Mouse (Mus musculus) limb, embryonic 14.5 days (tissue): ENCODE results near the gene Slc47a2. TPM values are rescaled to one million over a fixed set of nuclear protein-coding genes. Genes with fewer than 3 reads are reported as not detected.
A peak's percentile ranks its signal among the peaks of the same experiment; 100 is the strongest.

Experiments used
- ATAC-seq: fragments of 200-750 bp; cut with Nextera tagmentation; 2 replicates; pipeline ENCODE4 v1.8.0; 2017; ENCODE audit warnings: low read depth, moderate number of reproducible peaks, moderate TSS enrichment; ENCODE audit not compliant: low FRiP score
- DNase-seq: peaks from one replicate; pipeline ENCODE4 v3.0.0-alpha.2; 2015; ENCODE audit warnings: low spot score
- H3K27ac ChIP-seq: fragments of 300-500 bp; sonication (generic); replicated peaks from 2 replicates; pipeline ENCODE4 v1.5.1; 2014; ENCODE audit warnings: low read depth, mild to moderate bottlenecking, low read length, moderate library complexity, mixed read lengths
- H3K27me3 ChIP-seq: fragments of 300-500 bp; sonication (generic); 2 replicates; pipeline ENCODE4 v1.6.1; 2014; ENCODE audit warnings: low read length, mixed read lengths; ENCODE audit not compliant: control insufficient read depth, insufficient read depth
- H3K36me3 ChIP-seq: fragments of 300-500 bp; sonication (generic); 2 replicates; pipeline ENCODE4 v1.6.1; 2014; ENCODE audit warnings: mild to moderate bottlenecking, low read length, moderate library complexity, mixed read lengths; ENCODE audit not compliant: control insufficient read depth, insufficient read depth
- H3K4me1 ChIP-seq: fragments of 300-500 bp; sonication (generic); 2 replicates; pipeline ENCODE4 v1.6.1; 2014; ENCODE audit warnings: antibody characterized with exemption, low read length, mixed read lengths; ENCODE audit not compliant: control insufficient read depth, insufficient read depth
- H3K4me2 ChIP-seq: fragments of 300-500 bp; sonication (generic); replicated peaks from 2 replicates; pipeline ENCODE4 v1.6.1; 2014; ENCODE audit warnings: low read depth, mild to moderate bottlenecking, low read length, moderate library complexity; ENCODE audit not compliant: severe bottlenecking
- H3K4me3 ChIP-seq: fragments of 300-500 bp; sonication (generic); replicated peaks from 2 replicates; pipeline ENCODE4 v1.5.1; 2014; ENCODE audit warnings: low read length
- H3K9ac ChIP-seq: fragments of 300-500 bp; sonication (generic); 2 replicates; pipeline ENCODE4 v1.6.1; 2014; ENCODE audit warnings: mild to moderate bottlenecking, low read depth, low read length, moderate library complexity; ENCODE audit not compliant: severe bottlenecking
- H3K9me3 ChIP-seq: fragments of 300-500 bp; sonication (generic); 2 replicates; pipeline ENCODE4 v1.6.1; 2016; ENCODE audit warnings: low read length; ENCODE audit not compliant: control insufficient read depth
- POLR2A ChIP-seq: fragments of 200-500 bp; IDR thresholded peaks from 2 replicates; pipeline ENCODE4 v1.8.0; 2012; ENCODE audit warnings: inconsistent platforms, mild to moderate bottlenecking, moderate library complexity, borderline replicate concordance; ENCODE audit not compliant: insufficient read depth, insufficient read length; ENCODE audit errors: extremely low read depth
- WGBS: fragments of 180-500 bp; shearing (Covaris S2); extraction: QIAGEN DNeasy Blood & Tissue Kit; methylation state at CpG from one replicate; pipeline ENCODE4 v1.1.7; 2014; 5-methylcytosine and 5-hydroxymethylcytosine counted together
- polyA plus RNA-seq, 2 experiments: library from polyadenylated mRNA; depleted of rRNA in 1 of 2; stranded (reverse) in 1 of 2; unstranded in 1 of 2; fragments of >200 nt; fragmentation: Nextera tagmentation in 1 of 2; extraction: Ambion mirVana in 1 of 2; gene quantifications; 2 replicates each; pipeline versions ENCODE4 v1.2.1 to v1.2.3; 2012 to 2014

Gene Slc47a2
- polyA plus RNA-seq, 2 experiments = 0.10 to 0.19 TPM

DNA sequence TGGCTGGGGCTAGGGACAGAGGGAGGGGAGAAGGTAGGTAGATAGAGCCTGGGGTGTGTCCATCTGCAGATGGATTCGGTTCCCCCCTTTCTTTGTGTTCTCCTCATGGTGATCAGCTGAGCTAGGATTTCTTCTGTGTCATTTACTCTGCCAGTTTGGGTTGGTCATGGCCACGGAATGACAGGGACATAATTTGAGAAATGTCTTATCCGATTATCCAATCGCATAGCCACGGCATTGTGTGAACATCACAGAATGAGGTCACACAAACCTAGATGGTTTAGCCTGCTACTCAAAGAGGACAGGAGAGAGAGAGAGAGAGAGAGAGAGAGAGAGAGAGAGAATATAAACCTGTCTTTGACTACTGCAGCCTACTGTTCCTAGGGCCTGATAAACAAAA lies 12.7 kb upstream of the Slc47a2 start:
- H3K4me1 ChIP-seq = no peaks in the 10 kb centered on the region
- no peaks in the 10 kb centered on the region for H3K27me3 ChIP-seq
- H3K9me3 ChIP-seq = no peaks in the 10 kb centered on the region
- H3K4me3 ChIP-seq = no peak overlapping the region
- no peak overlapping the region for H3K9ac ChIP-seq
- H3K36me3 ChIP-seq = no peaks in the 10 kb centered on the region
- TF ChIP-seq POLR2A = no peak
- WGBS = 94% methylated on average over 5 of the region's 5 CpGs
- no peak for ATAC-seq
- DNase-seq = no peak
- H3K27ac ChIP-seq = no peak overlapping the region
- no peak overlapping the region for H3K4me2 ChIP-seq

- no peak overlapping the region for H3K27ac ChIP-seq
- ATAC-seq (no peak), DNase-seq (no peak)
- H3K9ac ChIP-seq = no peak overlapping the region
- H3K9me3 ChIP-seq = no peaks in the 10 kb centered on the region
- H3K4me2 ChIP-seq = no peak overlapping the region
- H3K36me3 ChIP-seq = no peaks in the 10 kb centered on the region
- 80% methylated on average over 6 of the region's 6 CpGs for WGBS
- no peaks in the 10 kb centered on the region for H3K27me3 ChIP-seq
- H3K4me3 ChIP-seq = no peak overlapping the region
- TF ChIP-seq POLR2A = no peak
- no peaks in the 10 kb centered on the region for H3K4me1 ChIP-seq
These were observed 11.7 kb upstream of the Slc47a2 start for GRCm38 (mm10) chr11:61354346-61354745.

- no peak overlapping the region for H3K9ac ChIP-seq
- no peak overlapping the region for H3K27ac ChIP-seq
- no peak for DNase-seq
- H3K9me3 ChIP-seq = no peaks in the 10 kb centered on the region
- 80% methylated on average over 2 of the region's 2 CpGs for WGBS
- no peak for ATAC-seq
- H3K36me3 ChIP-seq = no peaks in the 10 kb centered on the region
- H3K4me3 ChIP-seq = no peak overlapping the region
- no peak overlapping the region for H3K4me2 ChIP-seq
- no peak for TF ChIP-seq POLR2A
- no peaks in the 10 kb centered on the region for H3K4me1 ChIP-seq
- no peaks in the 10 kb centered on the region for H3K27me3 ChIP-seq
These were observed 10.4 kb upstream of the Slc47a2 start for GRCm38 (mm10) chr11:61353038-61353437.

- H3K9ac ChIP-seq = no peak overlapping the region
- H3K36me3 ChIP-seq = no peaks in the 10 kb centered on the region
- H3K4me3 ChIP-seq = no peak overlapping the region
- H3K27ac ChIP-seq = no peak overlapping the region
- DNase-seq (no peak), ATAC-seq (no peak)
- H3K27me3 ChIP-seq = no peaks in the 10 kb centered on the region
- TF ChIP-seq POLR2A = no peak
- 60% methylated on average over 9 of the region's 9 CpGs for WGBS
- no peaks in the 10 kb centered on the region for H3K9me3 ChIP-seq
- H3K4me1 ChIP-seq = no peaks in the 10 kb centered on the region
- H3K4me2 ChIP-seq = no peak overlapping the region
These were observed 9.5 kb upstream of the Slc47a2 start for GRCm38 (mm10) chr11:61352138-61352651.

- DNase-seq (peak; percentile 69), ATAC-seq (no peak)
- peaks cover 1% of the 10 kb centered on the region; the same call in 1 of the 2 replicates for H3K27me3 ChIP-seq
- H3K4me2 ChIP-seq = no peak overlapping the region
- H3K27ac ChIP-seq = no peak overlapping the region
- 5% methylated on average over 8 of the region's 8 CpGs for WGBS
- H3K4me3 ChIP-seq = no peak overlapping the region
- no peak for TF ChIP-seq POLR2A
- H3K36me3 ChIP-seq = no peaks in the 10 kb centered on the region
- H3K9me3 ChIP-seq = no peaks in the 10 kb centered on the region
- H3K4me1 ChIP-seq = no peaks in the 10 kb centered on the region
- H3K9ac ChIP-seq = no peak overlapping the region
These were observed 6.7 kb upstream of the Slc47a2 start for GRCm38 (mm10) chr11:61349337-61349736.

DNA sequence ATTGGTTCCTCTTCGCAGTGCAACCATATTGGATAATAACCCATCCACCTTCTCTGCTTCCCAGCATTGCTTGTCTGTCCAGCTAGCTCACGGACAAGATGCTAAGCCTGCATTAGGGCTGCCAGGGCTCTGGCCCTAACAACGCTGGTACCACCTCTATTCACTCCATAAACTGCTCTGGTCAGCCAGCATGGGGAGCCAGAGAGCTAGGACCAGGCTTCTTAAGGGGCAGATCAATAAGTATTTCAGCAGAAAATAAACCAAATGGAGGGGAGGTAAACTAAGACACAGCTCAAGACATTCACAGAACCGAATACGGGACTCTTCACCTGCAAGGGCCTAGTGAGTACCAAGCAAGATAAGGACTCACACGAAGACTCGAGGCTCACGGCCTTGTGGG lies 3.5 kb upstream of the Slc47a2 start:
- no peak for TF ChIP-seq POLR2A
- no peak for DNase-seq
- Histone ChIP-seq H3K4me3 (no peak overlapping the region), H3K27ac (no peak overlapping the region), H3K36me3 (no peaks in the 10 kb centered on the region), H3K27me3 (peaks cover 28% of the 10 kb centered on the region), H3K4me1 (peaks cover 3% of the 10 kb centered on the region; the same call in 1 of the 2 replicates), H3K9me3 (no peaks in the 10 kb centered on the region), H3K4me2 (no peak overlapping the region), H3K9ac (no peak overlapping the region)
- ATAC-seq = no peak
- 62% methylated on average over 8 of the region's 8 CpGs for WGBS
